Mouse (Mus musculus) erythroblast, embryonic 14.5 days (primary cell): ENCODE measurements around the gene Polr3g.

Experiments used
- GATA1 ChIP-seq: IDR thresholded peaks from 2 replicates; pipeline ENCODE4 v1.6.1; 2012; ENCODE audit warnings: low read length, inconsistent platforms, mixed read lengths
- TAL1 ChIP-seq: IDR thresholded peaks from 3 replicates; pipeline ENCODE4 v1.6.1; 2012; ENCODE audit warnings: low read length, inconsistent platforms, mixed read lengths

DNA sequence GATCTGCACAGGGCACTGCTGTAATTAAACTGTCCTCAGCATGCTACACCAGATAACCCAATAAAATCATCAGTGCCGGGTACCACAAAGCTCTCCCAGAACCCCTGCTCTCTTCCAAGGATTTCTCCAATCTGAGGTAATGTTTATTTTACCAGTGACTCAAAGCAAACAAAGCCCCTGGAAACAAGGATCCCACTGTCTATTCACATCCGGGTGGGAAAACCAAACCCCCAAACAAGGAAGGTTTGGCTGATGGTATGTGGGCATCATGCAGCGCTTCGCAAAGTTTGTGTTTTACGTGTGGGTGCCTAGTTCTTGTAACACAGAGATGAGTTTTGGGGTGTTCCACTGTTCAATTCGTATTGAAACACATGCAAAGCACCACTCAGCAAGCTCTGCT is 69.9 kb downstream of the Polr3g start:
- TF ChIP-seq GATA1 (no peak), TAL1 (no peak)
